Mouse (Mus musculus): ENCODE measurements around the gene Tmem74b. TPM values are rescaled to one million over a fixed set of nuclear protein-coding genes. Genes with fewer than 3 reads are reported as not detected.

The Tmem74b gene
- total and polyA plus RNA-seq, 3 experiments: not detected

- H3K4me1 ChIP-seq (ENCODE audit: control insufficient read depth in 1 of 2, insufficient read depth in 2 of 2, low read length in 2 of 2): peaks cover 26 to 30% of the 10 kb centered on the region in 2 experiments
- H3K9ac ChIP-seq (ENCODE audit: control insufficient read depth, low read depth, low read length, poor library complexity, severe bottlenecking): peak overlapping the region; percentile 91; the same call in 1 of the 2 replicates
- H3K4me3 ChIP-seq (ENCODE audit: control insufficient read depth in 1 of 2, insufficient read depth in 1 of 2, low read depth in 2 of 2, low read length in 2 of 2): peak overlapping the region; percentile 77 to 93; a peak in 3 of 4 replicates
- no peaks in the 10 kb centered on the region for H3K27me3 ChIP-seq (ENCODE audit: control insufficient read depth in 1 of 2, insufficient read depth in 2 of 2, low read length in 2 of 2)
- DNase-seq (ENCODE audit: low read depth, low spot score): peak; percentile 73
- H3K9me3 ChIP-seq (replicated peaks; ENCODE audit: insufficient read depth, low read length): no peaks in the 10 kb centered on the region
- H3K36me3 ChIP-seq (ENCODE audit: control insufficient read depth in 1 of 2, insufficient read depth in 2 of 2, low read length in 2 of 2): peaks cover 19 to 47% of the 10 kb centered on the region in 2 experiments
- peak overlapping the region; percentile 81 for H3K27ac ChIP-seq (ENCODE audit: control insufficient read depth, low read depth, low read length)
- H3K79me2 ChIP-seq (ENCODE audit: control insufficient read depth, insufficient read depth, low read length, poor library complexity): peaks cover 50% of the 10 kb centered on the region
- TF ChIP-seq SIN3A (IDR thresholded peaks at IDR 0.05; ENCODE audit: low read length) (peak; percentile 80), POLR2AphosphoS2 (IDR thresholded peaks at IDR 0.05; ENCODE audit: low read length) (no peak), EP300 (IDR thresholded peaks at IDR 0.05; ENCODE audit: low read depth in 1 of 2, low read length in 2 of 2) (peak; percentile 48 to 68), MYB (IDR thresholded peaks at IDR 0.05; ENCODE audit: low read depth, low read length) (no peak), ZKSCAN1 (IDR thresholded peaks at IDR 0.05; ENCODE audit: low read depth, low read length) (no peak), USF1 (IDR thresholded peaks at IDR 0.05; ENCODE audit: low read depth, low read length) (no peak), NRF1 (IDR thresholded peaks at IDR 0.05; ENCODE audit: insufficient read depth, low read depth, low read length, poor library complexity, severe bottlenecking) (no peak), UBTF (IDR thresholded peaks at IDR 0.05; ENCODE audit: borderline replicate concordance, insufficient read depth, low read depth, low read length) (no peak), MAZ (IDR thresholded peaks at IDR 0.05; ENCODE audit: low read depth, low read length) (no peak), TCF12 (IDR thresholded peaks at IDR 0.05; ENCODE audit: low read depth, low read length) (peak; percentile 77), ETS1 (IDR thresholded peaks at IDR 0.05; ENCODE audit: low read depth, low read length) (peak; percentile 96), CTCF (IDR thresholded peaks at IDR 0.05 in 2 of 3, conservative IDR thresholded peaks at IDR 0.05 in 1 of 3; ENCODE audit: control insufficient read depth in 1 of 3, insufficient read depth in 1 of 3, low read depth in 2 of 3, low read length in 3 of 3, poor library complexity in 1 of 3, severe bottlenecking in 1 of 3) (no peak), MYC (IDR thresholded peaks at IDR 0.05; ENCODE audit: low read depth, low read length) (no peak), TAL1 (IDR thresholded peaks at IDR 0.05; ENCODE audit: low read length) (peak; percentile 75), GABPA (IDR thresholded peaks at IDR 0.05; ENCODE audit: low read depth, low read length) (no peak), BHLHE40 (IDR thresholded peaks at IDR 0.05; ENCODE audit: borderline replicate concordance, low read depth, low read length) (no peak), KAT2A (conservative IDR thresholded peaks at IDR 0.05; ENCODE audit: low read depth, low read length) (no peak), POLR2AphosphoS5 (IDR thresholded peaks at IDR 0.05; ENCODE audit: borderline replicate concordance, low read depth, low read length) (no peak), MEF2A (IDR thresholded peaks at IDR 0.05; ENCODE audit: extremely low read depth, insufficient replicate concordance, low read depth, low read length, poor library complexity, severe bottlenecking) (no peak), USF2 (IDR thresholded peaks at IDR 0.05; ENCODE audit: borderline replicate concordance in 1 of 2, insufficient read depth in 1 of 2, low read depth in 1 of 2, low read length in 2 of 2) (no peak), ZMIZ1 (IDR thresholded peaks at IDR 0.05; ENCODE audit: low read depth, low read length) (no peak), RCOR1 (IDR thresholded peaks at IDR 0.05; ENCODE audit: low read depth, low read length) (no peak), MAFK (IDR thresholded peaks at IDR 0.05; ENCODE audit: borderline replicate concordance, low read depth, low read length) (no peak), HCFC1 (IDR thresholded peaks at IDR 0.05; ENCODE audit: low read depth, low read length) (no peak), MXI1 (IDR thresholded peaks at IDR 0.05; ENCODE audit: low read depth, low read length) (peak; percentile 85; the same call in 1 of the 2 replicates), RAD21 (IDR thresholded peaks at IDR 0.05; ENCODE audit: low read depth, low read length) (no peak), GATA1 (IDR thresholded peaks at IDR 0.05; ENCODE audit: low read depth, low read length) (peak; percentile 77), TBP (IDR thresholded peaks at IDR 0.05; ENCODE audit: low read depth, low read length) (no peak), ZC3H11A (IDR thresholded peaks at IDR 0.05; ENCODE audit: low read depth, low read length) (no peak), E2F4 (IDR thresholded peaks at IDR 0.05; ENCODE audit: borderline replicate concordance, low read depth, low read length) (no peak), CHD2 (IDR thresholded peaks at IDR 0.05; ENCODE audit: low read length) (no peak), POLR2A (IDR thresholded peaks at IDR 0.05; ENCODE audit: control insufficient read depth in 1 of 2, insufficient read depth in 1 of 2, low read depth in 1 of 2, low read length in 2 of 2, poor library complexity in 1 of 2) (no peak), NELFE (IDR thresholded peaks at IDR 0.05; ENCODE audit: low read depth, low read length) (no peak), ZNF384 (IDR thresholded peaks at IDR 0.05; ENCODE audit: low read depth, low read length) (no peak), JUND (IDR thresholded peaks at IDR 0.05; ENCODE audit: low read depth, low read length) (no peak), CHD1 (IDR thresholded peaks at IDR 0.05; ENCODE audit: low read depth, low read length) (no peak), MAX (IDR thresholded peaks at IDR 0.05; ENCODE audit: low read length) (0 out of 2 replicates have a peak, but pooled peaks have one; percentile 51), SMC3 (IDR thresholded peaks at IDR 0.05; ENCODE audit: low read depth, low read length) (no peak)
These were observed 36.7 kb downstream of the Tmem74b start for GRCm38 (mm10) chr2:151738460-151738859.
